Mouse (Mus musculus): ENCODE measurements around the gene Ubqln1.

DNA sequence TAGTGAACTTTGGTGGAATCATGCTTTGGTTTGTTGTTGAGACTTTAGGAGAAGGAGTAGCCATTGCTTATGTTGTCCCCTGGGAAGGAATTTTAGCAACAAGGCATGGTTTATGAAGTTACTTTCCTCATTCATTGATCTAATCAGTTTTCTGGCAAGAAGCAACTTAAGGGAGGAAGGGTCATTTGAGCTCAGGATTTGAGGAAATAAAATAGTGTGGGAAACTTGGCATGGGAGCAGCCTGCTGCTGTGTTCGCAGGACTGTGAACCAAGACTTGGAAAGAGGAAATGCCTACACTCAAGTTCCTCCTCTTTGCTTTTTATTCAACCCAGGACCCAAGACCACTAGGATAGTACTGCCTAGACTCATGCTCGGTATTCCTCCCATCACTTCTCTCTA lies 2.1 kb upstream of the Ubqln1 start:
- no peak for TF ChIP-seq CTCF (IDR thresholded peaks at IDR 0.05; ENCODE audit: low read depth, low read length)
- no peak for TF ChIP-seq TAL1 (conservative IDR thresholded peaks at IDR 0.05; ENCODE audit: low read depth, low read length)

Measured in G1E (cell line).